Mouse (Mus musculus) gastrocnemius, postnatal 10 days (tissue): ENCODE measurements around the gene Gm436. TPM values are rescaled to one million over a fixed set of nuclear protein-coding genes. Genes with fewer than 3 reads are reported as not detected.

Experiments used
- DNase-seq: peaks from one replicate; pipeline ENCODE4 v3.0.0; 2021; ENCODE audit warnings: mixed read lengths
- long read RNA-seq, 2 experiments: library from polyadenylated mRNA; stranded (forward); transcript quantifications; one replicate each; pipeline ENCODE4 v2.0.0; 2021
- total RNA-seq, 2 experiments: library from RNA; stranded (reverse); gene quantifications; 2 replicates each; pipeline ENCODE4 v1.2.3; 2021

Gm436 gene
- not detected for total RNA-seq
- long read RNA-seq, experiment 1 = 0 reads
- long read RNA-seq, experiment 2 = 0 reads

- DNase-seq = no peak
These were observed at the start of gene Gm436 for GRCm38 (mm10) chr4:144686268-144686667. Gene Gm436, minus strand, starts transcription at chr4:144686368.

GRCm38 (mm10) chr4:144721304-144721703 is 35.1 kb upstream of the Gm436 start, which contains the start of gene Gm13178:
Gene Gm13178, minus strand, starts transcription at chr4:144721404.
- DNase-seq = no peak

- no peak for DNase-seq
These were observed 33.5 kb upstream of the Gm436 start for GRCm38 (mm10) chr4:144719691-144720090.

- DNase-seq = no peak
These were observed 32.1 kb upstream of the Gm436 start for GRCm38 (mm10) chr4:144718288-144718687.

- DNase-seq = no peak
These were observed 47.9 kb downstream of the Gm436 start for GRCm38 (mm10) chr4:144638263-144638662.

Other genes starting within 250 kb of the Gm436 start
- gene 1700012P22Rik, start 247.6 kb downstream of the Gm436 start, total RNA-seq = not detected
- not detected for gene Gm9944, start 233.1 kb downstream of the Gm436 start, total RNA-seq
- gene Aadacl3, start 222.6 kb downstream of the Gm436 start, total RNA-seq = not detected
- gene 9430007A20Rik, start 166.5 kb downstream of the Gm436 start, total RNA-seq = not detected
- gene Gm13124, start 121.2 kb downstream of the Gm436 start, total RNA-seq = not detected
- gene Aadacl4, start 72.7 kb downstream of the Gm436 start, total RNA-seq = not detected
- not detected for gene Gm13178, start 35.0 kb upstream of the Gm436 start, total RNA-seq
- gene Gm438, start 100.2 kb upstream of the Gm436 start, total RNA-seq = not detected
- 10 to 100 TPM; 39.3 to 39.8 TPM for gene Dhrs3, start 206.5 kb upstream of the Gm436 start, total RNA-seq